9 mouse cellular contexts compared by ENCODE assay signal in the genomic region with DNA sequence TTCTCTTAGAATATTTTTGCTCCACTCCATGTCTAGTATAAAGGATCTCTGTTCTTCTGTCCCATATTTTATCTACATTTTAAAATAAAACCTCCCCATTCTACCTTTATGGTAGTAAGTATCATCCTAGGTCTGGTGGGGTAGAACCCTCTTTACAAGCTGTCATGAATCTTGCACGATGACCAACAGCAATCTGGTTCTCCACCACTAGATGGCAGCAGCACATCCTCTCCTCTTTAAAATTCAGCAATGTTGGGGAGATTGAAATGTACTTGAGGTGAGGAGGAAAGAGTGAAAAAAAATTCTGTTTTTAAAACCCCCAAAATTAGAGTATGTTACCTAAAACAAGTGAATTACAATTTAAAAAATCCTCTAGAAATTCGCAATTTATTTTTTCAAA.
DNase-seq lines count a peak whose midpoint lies in the region; ATAC-seq lines count a peak whose summit lies in the region.
"Had no signal": no experiment of that assay in that cellular context is flagged by ENCODE, and none has a peak within 500 bp of the region (broad histone marks: within the 10 kb centered on the region; RNA-seq: fewer than 3 reads in every experiment).

No protein-coding gene starts in this region.

- H3K36me3 ChIP-seq in kidney, embryonic 14.5 days (ENCODE audit: control insufficient read depth, insufficient read depth, low read length) = no peaks in the 10 kb centered on the region
- no peaks in the 10 kb centered on the region for H3K36me3 ChIP-seq in hindbrain, embryonic 11.5 days (ENCODE audit: control insufficient read depth, insufficient read depth, low read length)
- H3K36me3 ChIP-seq in neural tube, embryonic 14.5 days (ENCODE audit: control insufficient read depth, insufficient read depth, low read length) = no peaks in the 10 kb centered on the region
- H3K36me3 ChIP-seq: embryonic facial prominence, embryonic 13.5 days had no signal

- H3K27ac ChIP-seq in kidney, embryonic 14.5 days (ENCODE audit: low read depth, low read length) = no peak overlapping the region
- H3K27ac ChIP-seq in hindbrain, embryonic 11.5 days (ENCODE audit: low read depth, low read length) = no peak overlapping the region
- no peak overlapping the region for H3K27ac ChIP-seq in neural tube, embryonic 14.5 days (ENCODE audit: low read depth, low read length)
- H3K27ac ChIP-seq: embryonic facial prominence, embryonic 13.5 days had no signal

- H3K27me3 ChIP-seq in kidney, embryonic 14.5 days (ENCODE audit: control insufficient read depth, insufficient read depth, low read length) = no peaks in the 10 kb centered on the region
- no peaks in the 10 kb centered on the region for H3K27me3 ChIP-seq in hindbrain, embryonic 11.5 days (ENCODE audit: control insufficient read depth, insufficient read depth, low read length)
- no peaks in the 10 kb centered on the region for H3K27me3 ChIP-seq in neural tube, embryonic 14.5 days (ENCODE audit: control insufficient read depth, insufficient read depth, low read length)
- H3K27me3 ChIP-seq: embryonic facial prominence, embryonic 13.5 days had no signal

- intact Hi-C loops in left cerebral cortex, postnatal 10 days (cut with DNase I) = no loop called here

- peak; percentile 43 for DNase-seq in kidney, adult 9 months
- DNase-seq in WW6 (ENCODE audit: low read depth, low spot score) = peak; percentile 1
- peak; percentile 71 for DNase-seq in embryo, embryonic 10 days (ENCODE audit: low spot score)
- peak; percentile 80 for DNase-seq in hindbrain, embryonic 11.5 days (ENCODE audit: low spot score)
- DNase-seq in left cerebral cortex, postnatal 10 days (ENCODE audit: extremely low spot score in 1 of 2, low spot score in 2 of 2) = peak; percentile 39 to 51
- DNase-seq in thymus, postnatal 25 days = no peak

- H3K9me3 ChIP-seq in kidney, embryonic 14.5 days (ENCODE audit: control insufficient read depth, low read length) = no peaks in the 10 kb centered on the region; the same call in 1 of the 2 replicates
- H3K9me3 ChIP-seq in hindbrain, embryonic 11.5 days (ENCODE audit: control insufficient read depth, low read length) = no peaks in the 10 kb centered on the region
- no peaks in the 10 kb centered on the region for H3K9me3 ChIP-seq in neural tube, embryonic 14.5 days (ENCODE audit: control insufficient read depth, low read length)
- H3K9me3 ChIP-seq: embryonic facial prominence, embryonic 13.5 days had no signal

- no peak overlapping the region for H3K4me3 ChIP-seq in kidney, embryonic 14.5 days (ENCODE audit: low read length)
- no peak overlapping the region for H3K4me3 ChIP-seq in hindbrain, embryonic 11.5 days (ENCODE audit: low read depth, low read length)
- H3K4me3 ChIP-seq in neural tube, embryonic 14.5 days (ENCODE audit: low read depth, low read length) = no peak overlapping the region
- H3K4me3 ChIP-seq: embryonic facial prominence, embryonic 13.5 days had no signal

- no peak overlapping the region for H3K4me2 ChIP-seq in kidney, embryonic 14.5 days (replicated peaks; ENCODE audit: low read depth, low read length)
- H3K4me2 ChIP-seq in hindbrain, embryonic 11.5 days (replicated peaks; ENCODE audit: low read depth, low read length) = no peak overlapping the region
- no peak overlapping the region for H3K4me2 ChIP-seq in neural tube, embryonic 14.5 days (ENCODE audit: low read depth, low read length)
- H3K4me2 ChIP-seq: embryonic facial prominence, embryonic 13.5 days had no signal

- no peak overlapping the region for H3K9ac ChIP-seq in kidney, embryonic 14.5 days (ENCODE audit: low read depth, low read length)
- no peak overlapping the region for H3K9ac ChIP-seq in hindbrain, embryonic 11.5 days (ENCODE audit: low read depth, low read length)
- no peak overlapping the region for H3K9ac ChIP-seq in neural tube, embryonic 14.5 days (replicated peaks; ENCODE audit: low read depth, low read length)
- H3K9ac ChIP-seq: embryonic facial prominence, embryonic 13.5 days had no signal

- no peaks in the 10 kb centered on the region for H3K4me1 ChIP-seq in kidney, embryonic 14.5 days (ENCODE audit: control insufficient read depth, insufficient read depth, low read length)
- no peaks in the 10 kb centered on the region for H3K4me1 ChIP-seq in hindbrain, embryonic 11.5 days (replicated peaks; ENCODE audit: control insufficient read depth, insufficient read depth, low read length)
- no peaks in the 10 kb centered on the region for H3K4me1 ChIP-seq in neural tube, embryonic 14.5 days (ENCODE audit: control insufficient read depth, insufficient read depth, low read length)
- H3K4me1 ChIP-seq: embryonic facial prominence, embryonic 13.5 days had no signal

- 37% methylated on average over 2 of the region's 2 CpGs for WGBS in kidney, embryonic 14.5 days
- 31% methylated on average over 2 of the region's 2 CpGs for WGBS in hindbrain, embryonic 11.5 days
- WGBS in neural tube, embryonic 14.5 days = 34% methylated on average over 2 of the region's 2 CpGs

- no peak for ATAC-seq in kidney, embryonic 14.5 days (ENCODE audit: low FRiP score, low TSS enrichment)
- ATAC-seq in hindbrain, embryonic 11.5 days (ENCODE audit: low FRiP score) = peak; percentile 83
- ATAC-seq in neural tube, embryonic 14.5 days (ENCODE audit: low read depth) = peak; percentile 46; the same call in 1 of the 2 replicates
